Mouse (Mus musculus) hindbrain, postnatal 0 days (tissue): ENCODE data around the gene Alox5ap. TPM values are rescaled to one million over a fixed set of nuclear protein-coding genes. Genes with fewer than 3 reads are reported as not detected.

Experiments
- ATAC-seq: fragments of 200-750 bp; cut with Nextera tagmentation; 2 replicates; pipeline ENCODE4 v1.8.0; 2017; ENCODE audit warnings: mild to moderate bottlenecking, moderate TSS enrichment, moderate library complexity
- DNase-seq: peaks from one replicate; pipeline ENCODE4 v3.0.0-alpha.2; 2015; ENCODE audit warnings: low spot score
- H3K27ac ChIP-seq: fragments of 300-500 bp; sonication (generic); 2 replicates; pipeline ENCODE4 v1.5.1; 2014; ENCODE audit warnings: mild to moderate bottlenecking
- H3K27me3 ChIP-seq: fragments of 300-500 bp; sonication (generic); 2 replicates; pipeline ENCODE4 v1.6.1; 2014; ENCODE audit warnings: low read length, mixed read lengths; ENCODE audit not compliant: insufficient read depth
- H3K36me3 ChIP-seq: fragments of 300-500 bp; sonication (generic); 2 replicates; pipeline ENCODE4 v1.6.1; 2014; ENCODE audit warnings: low read length, mixed read lengths; ENCODE audit not compliant: insufficient read depth
- H3K4me1 ChIP-seq: fragments of 300-500 bp; sonication (generic); 2 replicates; pipeline ENCODE4 v1.6.1; 2014; ENCODE audit warnings: antibody characterized with exemption, low read length, mixed read lengths; ENCODE audit not compliant: insufficient read depth
- H3K4me2 ChIP-seq: fragments of 300-500 bp; sonication (generic); 2 replicates; pipeline ENCODE4 v1.6.1; 2014; ENCODE audit warnings: low read depth, mild to moderate bottlenecking, low read length, moderate library complexity, mixed read lengths
- H3K4me3 ChIP-seq: fragments of 300-500 bp; sonication (generic); 2 replicates; pipeline ENCODE4 v1.5.1; 2014; ENCODE audit warnings: low read length
- H3K9ac ChIP-seq: fragments of 300-500 bp; sonication (generic); replicated peaks from 2 replicates; pipeline ENCODE4 v1.6.1; 2014; ENCODE audit warnings: mild to moderate bottlenecking, low read length, moderate library complexity, mixed read lengths
- H3K9me3 ChIP-seq: fragments of 300-500 bp; sonication (generic); 2 replicates; pipeline ENCODE4 v1.6.1; 2016; ENCODE audit warnings: low read length, mixed read lengths
- CTCF ChIP-seq: IDR thresholded peaks from 2 replicates; pipeline ENCODE4 v1.5.1; 2016; ENCODE audit warnings: antibody characterized with exemption, control low read depth, low read depth
- WGBS: fragments of 180-500 bp; shearing (Covaris S2); extraction: QIAGEN DNeasy Blood & Tissue Kit; methylation state at CpG from one replicate; pipeline ENCODE4 v1.1.7; 2014; 5-methylcytosine and 5-hydroxymethylcytosine counted together
- polyA plus RNA-seq: library from polyadenylated mRNA; unstranded; fragments of >200 nt; fragmentation: Nextera tagmentation; extraction: Ambion mirVana; gene quantifications from 2 replicates; pipeline ENCODE4 v1.2.1, GENCODE M21; 2015
- total RNA-seq: library from RNA; depleted of rRNA; stranded (reverse); fragments of >200 nt; gene quantifications from 2 replicates; pipeline ENCODE4 v1.2.3, GENCODE M21; 2014

Alox5ap gene
- total and polyA plus RNA-seq, 2 experiments from 2014 or later = 6.6 to 14.4 TPM

GRCm38 (mm10) chr5:149283821-149284220 lies 19.3 kb downstream of the Alox5ap start:
- Histone ChIP-seq H3K9ac (no peak overlapping the region), H3K4me3 (no peak overlapping the region), H3K27me3 (no peaks in the 10 kb centered on the region), H3K4me2 (no peak overlapping the region), H3K27ac (no peak overlapping the region), H3K4me1 (0 out of 2 replicates have a peak, but pooled peaks cover 4% of the 10 kb centered on the region), H3K9me3 (0 out of 2 replicates have a peak, but pooled peaks cover 3% of the 10 kb centered on the region), H3K36me3 (no peaks in the 10 kb centered on the region)
- DNase-seq (no peak), ATAC-seq (no peak)
- TF ChIP-seq CTCF = no peak

GRCm38 (mm10) chr5:149286021-149286420 lies 21.5 kb downstream of the Alox5ap start:
- H3K27ac ChIP-seq = no peak overlapping the region
- H3K4me3 ChIP-seq = no peak overlapping the region
- 0 out of 2 replicates have a peak, but pooled peaks have one; percentile 29 for ATAC-seq
- WGBS = 40% methylated on average over 7 of the region's 7 CpGs
- H3K27me3 ChIP-seq = no peaks in the 10 kb centered on the region
- TF ChIP-seq CTCF = peak; percentile 36
- peak; percentile 46 for DNase-seq
- H3K9ac ChIP-seq = no peak overlapping the region
- H3K36me3 ChIP-seq = no peaks in the 10 kb centered on the region
- H3K4me1 ChIP-seq = 0 out of 2 replicates have a peak, but pooled peaks cover 4% of the 10 kb centered on the region
- no peak overlapping the region for H3K4me2 ChIP-seq
- H3K9me3 ChIP-seq = 0 out of 2 replicates have a peak, but pooled peaks cover 3% of the 10 kb centered on the region

- Histone ChIP-seq H3K27ac (no peak overlapping the region), H3K36me3 (no peaks in the 10 kb centered on the region), H3K27me3 (no peaks in the 10 kb centered on the region), H3K4me2 (peak overlapping the region; percentile 52), H3K4me3 (peak overlapping the region; percentile 33), H3K4me1 (0 out of 2 replicates have a peak, but pooled peaks cover 4% of the 10 kb centered on the region), H3K9ac (peak overlapping the region; percentile 45), H3K9me3 (0 out of 2 replicates have a peak, but pooled peaks cover 3% of the 10 kb centered on the region)
- 25% methylated on average over 41 of the region's 41 CpGs for WGBS
- ATAC-seq (peak; percentile 35; the same call in 1 of the 2 replicates), DNase-seq (peak; percentile 53)
- peak; percentile 34 for TF ChIP-seq CTCF
Measured at GRCm38 (mm10) chr5:149287148-149288038, 22.8 kb downstream of the Alox5ap start.

- 88% methylated on average over 5 of the region's 5 CpGs for WGBS
- Histone ChIP-seq H3K4me1 (0 out of 2 replicates have a peak, but pooled peaks cover 4% of the 10 kb centered on the region), H3K27me3 (no peaks in the 10 kb centered on the region), H3K27ac (no peak overlapping the region), H3K36me3 (no peaks in the 10 kb centered on the region), H3K9me3 (no peaks in the 10 kb centered on the region), H3K4me2 (no peak overlapping the region), H3K4me3 (no peak overlapping the region), H3K9ac (no peak overlapping the region)
- TF ChIP-seq CTCF = no peak
- ATAC-seq (no peak), DNase-seq (no peak)
Measured at GRCm38 (mm10) chr5:149291266-149291665, 26.7 kb downstream of the Alox5ap start.

- H3K4me1 ChIP-seq = no peaks in the 10 kb centered on the region
- no peaks in the 10 kb centered on the region for H3K36me3 ChIP-seq
- no peak overlapping the region for H3K27ac ChIP-seq
- H3K9me3 ChIP-seq = 0 out of 2 replicates have a peak, but pooled peaks cover 3% of the 10 kb centered on the region
- H3K27me3 ChIP-seq = no peaks in the 10 kb centered on the region
- no peak for DNase-seq
- H3K4me2 ChIP-seq = no peak overlapping the region
- no peak overlapping the region for H3K4me3 ChIP-seq
- WGBS = 66% methylated on average over 4 of the region's 4 CpGs
- H3K9ac ChIP-seq = no peak overlapping the region
- no peak for TF ChIP-seq CTCF
- ATAC-seq = no peak
Measured at GRCm38 (mm10) chr5:149293071-149293470, 28.5 kb downstream of the Alox5ap start.

GRCm38 (mm10) chr5:149296808-149297207 lies 32.2 kb downstream of the Alox5ap start:
- ATAC-seq (no peak), DNase-seq (no peak)
- WGBS = 92% methylated on average over 6 of the region's 6 CpGs
- H3K27me3 ChIP-seq = no peaks in the 10 kb centered on the region
- 0 out of 2 replicates have a peak, but pooled peaks cover 3% of the 10 kb centered on the region for H3K9me3 ChIP-seq
- H3K9ac ChIP-seq = no peak overlapping the region
- no peaks in the 10 kb centered on the region for H3K36me3 ChIP-seq
- H3K4me3 ChIP-seq = no peak overlapping the region
- H3K27ac ChIP-seq = no peak overlapping the region
- no peak for TF ChIP-seq CTCF
- no peaks in the 10 kb centered on the region for H3K4me1 ChIP-seq
- no peak overlapping the region for H3K4me2 ChIP-seq
